Mouse (Mus musculus) retina, postnatal 7 days (tissue): Measurements from ENCODE around the gene Jmjd8.
"Not testable (repeated sequence)": the region's sequence is repeated elsewhere in the genome, so short reads cannot be mapped to it uniquely, and the experiment has no call there.

Experiments used
- DNase-seq: peaks from one replicate; pipeline ENCODE4 v3.0.0-alpha.2; 2012; ENCODE audit warnings: low read depth, low spot score

The Jmjd8 gene

DNA sequence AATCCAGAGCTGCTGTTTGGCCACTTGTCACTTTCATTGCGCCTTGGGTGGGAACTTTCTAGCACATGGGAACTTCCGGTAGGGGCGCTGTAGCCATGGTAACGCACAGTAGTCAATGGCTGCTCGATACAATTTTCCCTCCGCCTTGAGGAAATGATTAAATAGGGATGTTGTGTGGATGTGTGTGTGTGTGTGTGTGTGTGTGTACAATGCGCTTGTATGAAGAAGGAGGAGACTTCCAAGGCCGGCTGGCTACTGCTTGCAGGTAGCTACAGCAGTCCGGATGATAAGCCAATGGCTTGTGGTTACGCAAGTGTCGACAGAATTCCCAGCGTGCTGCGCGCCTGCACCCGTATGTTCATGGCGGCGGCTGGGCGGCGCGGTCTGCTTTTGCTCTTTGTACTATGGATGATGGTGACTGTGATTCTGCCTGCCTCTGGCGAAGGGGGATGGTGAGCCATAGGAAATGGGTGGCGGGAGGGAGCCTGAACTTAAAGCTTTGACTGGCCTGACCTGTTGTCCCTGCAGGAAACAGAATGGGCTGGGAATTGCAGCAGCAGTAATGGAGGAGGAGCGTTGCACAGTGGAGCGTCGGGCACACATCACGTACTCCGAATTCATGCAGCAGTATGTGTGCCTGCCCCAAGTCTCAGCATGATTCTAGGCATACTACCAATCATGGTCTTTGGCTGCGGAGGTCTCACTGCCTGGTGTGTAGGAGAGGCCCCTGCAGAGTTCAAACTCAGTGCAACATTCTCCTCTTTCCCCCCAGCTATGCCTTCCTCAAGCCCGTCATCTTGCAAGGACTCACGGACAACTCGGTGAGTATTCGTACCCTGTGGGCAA lies at the start of gene Jmjd8:
Gene Jmjd8 (plus strand): TSS at position 156 of the 846 bp plus-strand sequence.
- DNase-seq: peak; percentile 67

DNA sequence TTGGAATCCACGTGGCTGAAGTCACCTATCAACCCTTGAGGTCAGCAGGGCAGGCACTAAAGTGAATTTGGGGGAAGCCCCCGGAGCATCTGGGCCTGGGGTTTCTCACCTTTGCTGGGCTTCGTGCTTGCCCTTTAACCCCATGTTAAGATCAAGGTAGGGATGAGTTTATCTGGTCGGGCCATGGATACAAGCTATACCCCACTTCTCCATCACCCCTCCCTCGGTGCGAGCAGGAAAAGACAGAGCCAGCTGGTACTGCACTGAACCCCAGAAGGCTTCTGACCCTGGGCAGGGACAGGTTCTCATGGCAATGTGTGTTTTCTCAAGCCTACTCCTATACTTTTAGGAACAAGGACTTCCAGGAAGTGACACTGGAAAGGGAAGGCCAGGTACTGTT lies 47.3 kb upstream of the Jmjd8 start:
- no peak for DNase-seq

GRCm38 (mm10) chr17:25783086-25783485 lies 45.6 kb upstream of the Jmjd8 start:
- no peak for DNase-seq

DNA sequence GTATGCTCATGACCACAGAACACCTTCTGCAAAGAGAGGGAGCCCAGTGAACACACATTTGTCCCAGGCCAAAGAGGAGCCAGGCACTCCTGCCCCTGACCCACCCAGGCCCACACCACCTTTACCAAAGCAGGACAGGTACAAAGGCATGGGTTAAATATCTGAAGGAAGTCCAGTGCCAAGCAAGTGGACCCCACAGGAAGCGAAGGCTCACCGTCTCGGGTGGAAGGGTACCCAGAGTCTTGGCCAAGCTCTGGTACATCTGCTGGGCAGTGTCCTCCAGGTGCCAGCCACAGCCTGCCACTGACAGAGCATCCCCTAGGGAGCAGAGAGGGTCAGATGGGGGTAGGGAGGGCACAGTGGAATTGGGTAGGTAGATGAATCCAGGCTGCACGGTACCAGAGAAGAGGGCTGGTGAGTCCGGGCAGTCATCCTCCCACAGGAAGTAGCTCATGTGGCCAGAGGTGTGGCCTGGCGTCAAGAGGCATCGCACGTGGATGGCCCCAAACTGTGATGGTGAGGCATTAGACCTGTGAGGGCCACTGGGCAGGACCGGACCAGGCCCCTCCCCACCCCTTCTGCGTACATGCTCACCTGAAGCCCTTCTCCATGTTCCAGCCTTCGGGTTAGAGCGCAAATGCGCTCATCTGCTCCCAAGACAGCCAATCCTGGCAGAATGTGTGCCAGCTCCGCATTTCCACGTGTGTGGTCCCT lies 44.6 kb upstream of the Jmjd8 start:
- no peak for DNase-seq

- peak; percentile 93 for DNase-seq
Measured at GRCm38 (mm10) chr17:25785281-25785745, 43.4 kb upstream of the Jmjd8 start, which contains the start of gene Haghl. TSS of gene Haghl (minus strand) at chr17:25785673.

DNA sequence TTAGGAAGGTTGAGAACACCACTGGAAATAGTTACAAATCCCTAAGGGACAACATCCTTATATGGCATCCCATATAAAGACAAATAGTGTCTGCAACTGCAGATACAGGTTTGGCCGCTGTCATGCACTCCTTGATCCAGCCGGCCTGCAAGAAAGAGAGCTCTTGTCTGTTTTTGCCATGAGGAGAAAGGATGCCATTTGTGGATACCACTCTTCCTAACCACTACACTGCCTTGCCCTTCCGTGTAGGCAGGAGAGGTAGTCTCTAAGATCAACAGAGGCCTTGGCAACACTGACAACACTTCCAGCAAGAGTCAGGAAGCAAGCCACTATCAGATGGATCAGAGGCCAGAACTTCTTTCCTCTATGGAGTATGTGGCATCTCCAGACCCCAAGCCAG lies 42.4 kb upstream of the Jmjd8 start, which contains the start of gene Ccdc78:
Gene Ccdc78 (plus strand): TSS at position 301 of the 400 bp plus-strand sequence.
- no peak for DNase-seq

DNA sequence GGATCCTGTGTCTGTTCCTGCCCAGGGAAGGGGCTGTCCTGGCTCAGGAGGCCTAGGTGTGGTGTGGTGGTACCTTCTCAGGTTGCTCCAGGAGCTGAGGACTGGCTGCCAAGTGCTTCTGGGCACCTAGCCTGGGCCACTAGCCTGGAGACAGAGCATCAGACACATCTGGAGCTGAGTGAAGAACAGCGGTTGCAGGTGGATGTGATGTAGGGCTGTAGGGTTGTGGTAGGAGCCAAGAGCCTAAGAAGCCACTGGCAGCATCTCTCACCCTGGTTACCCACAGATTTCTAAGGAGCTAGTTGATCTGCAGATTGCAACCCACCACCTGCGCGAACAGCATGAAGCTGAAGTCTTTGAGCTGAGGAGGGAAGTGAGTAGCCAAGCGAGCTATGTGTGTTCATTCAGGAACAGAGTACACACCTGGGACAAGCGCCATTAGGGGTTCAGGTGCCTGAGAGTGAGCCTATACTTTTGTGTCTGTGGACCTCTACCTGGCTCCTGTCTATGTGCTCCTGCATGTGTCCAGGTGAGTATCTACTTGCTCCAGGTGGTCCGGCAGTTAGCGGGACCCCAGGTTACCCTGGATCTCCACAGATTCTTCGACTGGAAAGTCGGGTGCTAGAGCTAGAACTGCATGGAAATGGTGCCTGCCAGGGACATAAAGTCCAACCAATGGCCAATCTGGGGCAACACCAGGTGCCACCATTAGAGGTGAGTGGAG lies 41.7 kb upstream of the Jmjd8 start:
- DNase-seq: no peak

DNA sequence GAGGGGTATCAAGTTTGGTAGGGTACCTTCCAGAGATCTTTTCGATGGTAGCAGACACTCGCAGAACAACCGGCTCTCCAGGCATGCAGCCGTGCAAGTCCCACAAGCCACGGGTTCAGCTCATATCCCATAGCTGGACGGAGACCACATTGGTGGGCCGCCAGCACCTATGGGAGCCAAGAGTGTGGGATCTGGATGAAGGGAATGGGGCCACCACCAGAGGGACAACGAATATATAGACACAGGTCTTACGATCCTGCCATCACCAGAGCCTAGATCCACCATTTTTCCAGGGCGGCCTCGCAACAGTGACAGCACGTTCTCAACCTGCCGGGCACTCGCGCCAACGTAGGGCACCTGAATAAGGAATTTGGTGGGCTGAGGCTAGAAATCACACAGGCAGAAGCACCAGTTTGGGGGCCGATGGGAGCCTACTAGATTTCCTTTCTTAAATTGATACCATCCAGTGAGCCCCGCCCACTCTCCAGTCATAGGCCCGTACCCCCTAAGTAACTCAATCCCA lies 37.3 kb upstream of the Jmjd8 start:
- DNase-seq: no peak

- peak; percentile 82 for DNase-seq
Measured at GRCm38 (mm10) chr17:25791843-25792527, 36.7 kb upstream of the Jmjd8 start.

- DNase-seq: no peak
Measured at GRCm38 (mm10) chr17:25792615-25793014, 36.1 kb upstream of the Jmjd8 start, which contains the start of gene Fam173a. TSS of gene Fam173a (minus strand) at chr17:25792901.

DNA sequence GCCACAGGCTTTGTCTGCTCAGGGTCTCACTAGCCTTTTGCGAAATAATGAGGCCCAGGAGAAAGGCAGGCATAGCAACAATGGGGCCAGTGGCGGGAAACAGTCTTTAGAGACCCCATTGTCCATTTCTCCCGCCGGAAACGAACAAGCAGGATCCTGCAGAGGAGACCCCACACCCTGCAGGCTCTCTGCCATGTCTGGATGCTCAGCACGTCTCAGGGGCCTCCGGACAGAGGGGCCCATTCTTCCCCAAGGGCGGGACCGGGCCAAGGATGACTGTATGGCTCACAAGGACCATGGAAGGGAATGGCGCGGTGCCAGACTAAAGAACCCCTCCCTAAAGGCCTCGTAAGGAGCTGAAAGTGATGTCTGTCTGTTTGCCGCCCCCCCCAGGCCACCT lies 34.5 kb upstream of the Jmjd8 start:
- DNase-seq: no peak

- no peak for DNase-seq
Measured at GRCm38 (mm10) chr17:25794998-25795397, 33.7 kb upstream of the Jmjd8 start.

DNA sequence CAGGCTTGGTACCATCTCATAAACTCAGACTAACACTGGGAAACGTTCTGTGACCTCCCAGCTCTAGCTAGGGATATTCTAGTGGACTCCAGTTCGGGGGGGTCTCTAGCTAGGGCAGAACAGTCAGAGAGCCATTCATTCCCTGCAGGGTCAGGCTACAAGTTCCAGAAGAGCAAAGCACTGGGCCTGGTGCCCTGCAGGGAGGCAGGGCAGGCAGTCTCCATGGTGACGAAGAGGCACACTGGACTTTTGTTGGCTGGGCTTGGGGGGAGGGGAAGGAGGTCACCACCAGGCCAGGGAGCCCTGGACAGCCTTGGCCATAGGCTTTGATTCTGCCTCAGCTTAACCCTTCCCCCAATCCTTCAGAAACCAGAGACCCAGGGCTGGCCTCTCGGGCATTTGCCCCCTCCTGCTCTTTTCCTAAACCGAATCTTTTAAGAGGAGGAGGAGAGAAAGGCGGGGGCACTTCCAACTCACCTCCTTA lies 33.0 kb upstream of the Jmjd8 start, which contains the start of gene AC134908.4:
Gene AC134908.4 (minus strand): TSS at position 51 of the 484 bp plus-strand sequence.
- no peak for DNase-seq

DNA sequence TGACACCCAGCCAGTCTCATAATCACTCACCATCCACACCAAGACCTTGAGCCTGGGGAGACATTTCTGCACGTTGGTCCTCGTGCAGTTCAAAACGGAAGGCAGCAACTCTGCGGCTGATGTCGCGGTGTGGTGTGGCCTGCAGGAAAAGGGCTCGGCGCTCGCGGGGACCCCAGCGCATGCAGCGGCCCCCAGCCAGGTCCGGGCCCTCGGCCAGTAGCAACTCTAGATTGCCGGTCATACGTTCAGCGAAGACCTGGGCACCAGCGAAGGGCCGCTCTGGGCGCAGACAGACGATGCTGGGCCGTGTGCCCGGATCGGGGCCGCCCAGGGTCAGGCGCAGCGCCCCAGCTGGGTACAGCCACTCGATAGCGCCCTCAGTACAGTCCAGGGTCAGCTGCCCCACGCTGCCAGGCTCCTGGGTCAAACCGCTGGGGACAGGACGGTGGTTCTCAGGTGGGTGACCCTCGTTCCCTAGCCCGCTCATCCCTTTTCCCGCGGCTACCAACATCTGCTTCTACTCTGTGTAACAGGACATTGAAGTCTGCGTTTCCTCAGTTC lies 32.4 kb upstream of the Jmjd8 start:
- DNase-seq: no peak

GRCm38 (mm10) chr17:25796951-25797369 lies 31.7 kb upstream of the Jmjd8 start, which contains the start of gene Metrn:
TSS of gene Metrn (minus strand) at chr17:25797136.
- no peak for DNase-seq

DNA sequence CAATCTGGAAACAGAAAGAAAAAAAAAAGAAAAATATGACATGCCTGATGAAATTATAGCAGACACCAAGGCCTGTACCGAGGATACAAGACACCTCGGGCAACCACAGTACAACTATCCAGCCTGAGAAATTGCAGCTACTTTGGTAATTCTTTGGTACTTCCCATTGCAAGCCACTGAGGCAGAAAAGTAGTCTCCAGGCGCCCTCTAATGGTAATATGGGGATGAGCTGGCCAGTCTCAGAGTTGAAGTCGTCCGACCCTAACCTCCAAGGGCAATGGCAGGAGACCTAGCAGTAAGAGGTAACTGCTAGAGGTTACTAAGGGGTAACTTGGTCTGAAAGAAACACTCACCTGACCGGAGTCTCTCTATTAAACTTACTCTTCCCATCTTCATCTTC lies 27.6 kb upstream of the Jmjd8 start:
- no peak for DNase-seq

DNA sequence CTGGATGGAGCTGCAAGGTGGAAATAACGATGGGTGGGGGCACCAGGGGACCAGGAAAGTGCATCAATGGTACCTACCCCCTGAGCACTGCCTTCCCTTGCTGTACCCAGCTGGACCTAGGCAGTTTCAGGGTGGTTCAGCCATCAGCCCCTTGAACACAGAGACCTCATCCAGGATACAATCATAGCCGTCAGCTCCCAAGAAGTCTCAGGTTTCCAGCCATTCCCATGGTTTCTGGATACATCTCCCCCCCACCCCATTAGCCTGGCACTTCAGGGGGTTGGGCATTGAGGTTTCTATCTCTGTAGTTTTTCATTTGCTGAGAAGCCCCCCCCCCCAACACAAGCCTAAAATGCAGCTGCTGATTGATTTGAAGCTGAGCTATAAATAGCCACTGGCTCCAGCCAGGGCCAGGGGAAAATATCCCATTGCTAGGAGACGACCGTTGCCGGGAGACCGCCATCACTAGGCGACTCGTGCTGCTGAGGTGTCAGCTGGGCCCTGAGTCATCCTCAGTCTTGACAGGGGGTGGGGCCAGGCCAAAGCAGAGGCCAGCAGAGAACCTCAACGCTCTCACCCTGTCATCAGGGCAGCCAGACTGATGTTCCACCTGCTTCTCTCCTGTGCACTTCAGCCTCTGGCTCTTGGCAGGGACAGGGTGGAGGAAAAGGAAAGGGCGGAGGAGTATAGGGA lies 25.7 kb upstream of the Jmjd8 start:
- no peak for DNase-seq

GRCm38 (mm10) chr17:25806507-25806906 lies 22.2 kb upstream of the Jmjd8 start:
- no peak for DNase-seq

DNA sequence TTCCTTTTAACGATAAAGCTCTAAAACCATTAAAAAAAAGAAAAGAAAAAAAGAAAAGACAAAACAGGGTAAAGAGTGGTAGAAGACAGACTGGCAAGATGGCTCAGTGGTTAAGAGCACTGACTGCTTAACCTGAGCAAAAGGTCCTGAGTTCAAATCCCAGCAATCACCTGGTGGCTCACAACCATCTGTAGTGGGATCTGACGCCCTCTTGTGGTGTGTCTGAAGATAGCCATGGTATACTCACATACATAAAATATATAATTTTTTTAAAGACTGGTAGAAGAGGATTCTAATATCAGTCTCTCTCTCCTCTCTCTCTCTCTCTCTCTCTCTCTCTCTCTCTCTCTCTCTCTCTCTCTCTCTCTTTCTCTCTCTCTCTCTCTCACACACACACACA lies 21.2 kb upstream of the Jmjd8 start:
- not testable (repeated sequence) for DNase-seq

DNA sequence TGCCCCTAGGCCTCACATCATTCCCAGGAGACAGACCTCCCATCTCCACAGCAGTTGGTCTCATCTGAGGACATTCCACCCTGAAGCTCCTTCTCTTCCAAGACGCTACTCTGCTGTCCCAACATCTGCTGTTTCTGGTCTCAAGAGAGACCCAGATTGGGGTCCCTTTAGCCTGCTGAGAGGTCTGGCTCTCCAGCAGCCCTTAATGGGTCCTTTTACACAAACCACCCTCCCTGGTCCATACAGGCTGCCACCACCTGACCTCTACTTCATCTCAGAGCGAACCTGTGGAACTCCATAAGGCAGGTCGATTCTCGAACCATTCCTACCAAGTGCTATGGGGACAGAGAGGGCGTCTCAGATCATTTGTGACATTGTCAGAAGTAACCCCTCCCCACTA lies 20.6 kb upstream of the Jmjd8 start:
- no peak for DNase-seq
